30 mouse cellular contexts compared by ENCODE assay signal in genomic region chr6:52294616-52295015, GRCm38 (mm10). TPM values are rescaled to one million over a fixed set of nuclear protein-coding genes. Genes with fewer than 3 reads are reported as not detected.
DNase-seq lines count a peak whose midpoint lies in the region; ATAC-seq and TF ChIP-seq lines count a peak whose summit lies in the region.
"Had no signal": no experiment of that assay in that cellular context is flagged by ENCODE, and none has a peak within 500 bp of the region (broad histone marks: within the 10 kb centered on the region; RNA-seq: fewer than 3 reads in every experiment).

No protein-coding gene starts in this region.

- no peak overlapping the region for H3K4me3 ChIP-seq in kidney, adult 2 months (ENCODE audit: insufficient read depth, low read depth, low read length)
- H3K4me3 ChIP-seq in forebrain, embryonic 13.5 days, result no peak overlapping the region
- H3K4me3 ChIP-seq: embryonic facial prominence, embryonic 13.5 days; embryonic facial prominence, embryonic 15.5 days; erythroblast, embryonic 14.5 days had no signal

- TF ChIP-seq CTCF in kidney, adult 2 months (conservative IDR thresholded peaks at IDR 0.05; ENCODE audit: insufficient read depth, insufficient read length, low read depth, low read length), result no peak

- no peak for ATAC-seq in forebrain, embryonic 13.5 days
- ATAC-seq: forebrain, embryonic 14.5 days; forebrain, embryonic 16.5 days had no signal

- no peak overlapping the region for H3K27ac ChIP-seq in kidney, adult 2 months (ENCODE audit: insufficient read depth, low read depth, low read length)
- no peak overlapping the region for H3K27ac ChIP-seq in forebrain, embryonic 13.5 days
- H3K27ac ChIP-seq: embryonic facial prominence, embryonic 13.5 days; embryonic facial prominence, embryonic 15.5 days had no signal

- H3K9ac ChIP-seq in forebrain, embryonic 13.5 days, result no peak overlapping the region
- H3K9ac ChIP-seq: embryonic facial prominence, embryonic 13.5 days; embryonic facial prominence, embryonic 15.5 days had no signal

- H3K9me3 ChIP-seq in forebrain, embryonic 13.5 days (replicated peaks), result no peaks in the 10 kb centered on the region
- H3K9me3 ChIP-seq: embryonic facial prominence, embryonic 13.5 days; embryonic facial prominence, embryonic 15.5 days; G1E had no signal

- 42% methylated on average over 6 of the region's 6 CpGs for WGBS in kidney, adult 2 months
- 66% methylated on average over 6 of the region's 6 CpGs for WGBS in forebrain, embryonic 13.5 days

- H3K36me3 ChIP-seq in kidney, adult 2 months (ENCODE audit: control insufficient read depth, insufficient read depth, low read length), result no peaks in the 10 kb centered on the region
- no peaks in the 10 kb centered on the region for H3K36me3 ChIP-seq in forebrain, embryonic 13.5 days (ENCODE audit: poor library complexity, severe bottlenecking)
- H3K36me3 ChIP-seq: embryonic facial prominence, embryonic 13.5 days; embryonic facial prominence, embryonic 15.5 days; G1E had no signal

- peaks cover 9% of the 10 kb centered on the region; the same call in 1 of the 2 replicates for H3K27me3 ChIP-seq in kidney, adult 2 months (replicated peaks; ENCODE audit: control insufficient read depth, insufficient read depth, low read length)
- peaks cover 91% of the 10 kb centered on the region for H3K27me3 ChIP-seq in forebrain, embryonic 13.5 days

- DNase-seq in kidney, adult 2 months, result peak; percentile 57
- DNase-seq in kidney, postnatal 14 days, result no peak
- DNase-seq in kidney, adult 9 months, result peak; percentile 63
- no peak for DNase-seq in kidney, adult 18-20 months
- DNase-seq in NIH3T3 (ENCODE audit: low read depth), result peak; percentile 45
- DNase-seq in fibroblast of lung, adult 2 months (ENCODE audit: low read depth), result peak; percentile 27
- no peak for DNase-seq in adrenal gland, postnatal 25 days
- DNase-seq: adrenal gland, adult 8-10 months; adrenal gland, postnatal 14 days; cerebellum, adult 11 months; cerebellum, adult 18-20 months; cerebellum, adult 8-10 months; cerebellum, adult 9-11 months; cerebellum, postnatal 14 days; cerebellum, postnatal 36 days; embryo, embryonic 11 days had no signal

- no peak overlapping the region for H3K4me2 ChIP-seq in forebrain, embryonic 13.5 days
- H3K4me2 ChIP-seq: embryonic facial prominence, embryonic 13.5 days; embryonic facial prominence, embryonic 15.5 days had no signal

- TF ChIP-seq POLR2A in kidney, adult 2 months (IDR thresholded peaks at IDR 0.05; ENCODE audit: low read depth, low read length), result no peak

- peaks cover 6% of the 10 kb centered on the region for H3K4me1 ChIP-seq in kidney, adult 2 months (ENCODE audit: control insufficient read depth, insufficient read depth, low read length)
- H3K4me1 ChIP-seq in forebrain, embryonic 13.5 days, result peaks cover 6% of the 10 kb centered on the region; the same call in 1 of the 2 replicates

RNA-seq across cellular contexts. Expression of gene Evx1, which starts 18.7 kb away (rescaled TPM):
- not detected in 2 replicates for polyA plus RNA-seq in kidney, adult 2 months (2012; rRNA removed)
- total RNA-seq in adrenal gland, postnatal 25 days (2021), result not detected in 2 replicates
- not detected in 2 replicates for polyA plus RNA-seq in forebrain, embryonic 13.5 days (2015; fragmentation: Nextera tagmentation; extraction: Ambion mirVana)
- total RNA-seq: adrenal gland, adult 18-20 months; adrenal gland, adult 8-10 months; adrenal gland, postnatal 14 days; adrenal gland, postnatal 4 days; common myeloid progenitor, adult 5-6 weeks; G1E had no signal
- polyA plus RNA-seq: C2C12; embryonic facial prominence, embryonic 13.5 days; embryonic facial prominence, embryonic 15.5 days; erythroblast, embryonic 14.5 days; forebrain, embryonic 11.5 days; forebrain, embryonic 14.5 days; forebrain, embryonic 16.5 days; G1E had no signal

RNA-seq across cellular contexts. Expression of gene Hoxa13, which starts 33.9 kb away (rescaled TPM):
- polyA plus RNA-seq in kidney, adult 2 months (2012; rRNA removed), result not detected in 2 replicates
- total RNA-seq in adrenal gland, postnatal 25 days (2021), result not detected in 2 replicates
- not detected in 2 replicates for polyA plus RNA-seq in forebrain, embryonic 13.5 days (2015; fragmentation: Nextera tagmentation; extraction: Ambion mirVana)
- total RNA-seq: adrenal gland, adult 18-20 months; adrenal gland, adult 8-10 months; adrenal gland, postnatal 14 days; adrenal gland, postnatal 4 days; common myeloid progenitor, adult 5-6 weeks; G1E had no signal
- polyA plus RNA-seq: brain, embryonic 14.5 days; embryonic facial prominence, embryonic 11.5 days; embryonic facial prominence, embryonic 13.5 days; erythroblast, embryonic 14.5 days; forebrain, embryonic 11.5 days; forebrain, embryonic 14.5 days; forebrain, embryonic 16.5 days; G1E had no signal

RNA-seq across cellular contexts. Expression of gene Hoxa11, which starts 49.0 kb away (rescaled TPM):
- polyA plus RNA-seq in kidney, adult 2 months (2012; rRNA removed), result 3.7 TPM in 2 replicates
- total RNA-seq in adrenal gland, postnatal 25 days (2021), result not detected in 2 replicates
- polyA plus RNA-seq in forebrain, embryonic 13.5 days (2015; fragmentation: Nextera tagmentation; extraction: Ambion mirVana), result 0.12 TPM in 1 of 2 replicates, not detected in the other
- total RNA-seq: adrenal gland, adult 18-20 months; adrenal gland, adult 8-10 months; adrenal gland, postnatal 14 days; common myeloid progenitor, adult 5-6 weeks; G1E had no signal
- polyA plus RNA-seq: brain, embryonic 14.5 days; embryonic facial prominence, embryonic 11.5 days; embryonic facial prominence, embryonic 13.5 days; embryonic facial prominence, embryonic 15.5 days; erythroblast, embryonic 14.5 days; forebrain, embryonic 11.5 days; forebrain, embryonic 14.5 days; forebrain, embryonic 16.5 days; G1E had no signal

RNA-seq across cellular contexts. Expression of gene Hoxa10, which starts 54.0 kb away (rescaled TPM):
- polyA plus RNA-seq in kidney, adult 2 months (2012; rRNA removed), result 34.0 and 34.4 TPM in 2 replicates
- 0.62 TPM in 1 of 2 replicates, not detected in the other for total RNA-seq in adrenal gland, postnatal 25 days (2021)
- 0.09 TPM in 1 of 2 replicates, not detected in the other for polyA plus RNA-seq in forebrain, embryonic 13.5 days (2015; fragmentation: Nextera tagmentation; extraction: Ambion mirVana)
- polyA plus RNA-seq: embryonic facial prominence, embryonic 11.5 days; embryonic facial prominence, embryonic 15.5 days; erythroblast, embryonic 14.5 days; forebrain, embryonic 11.5 days; forebrain, embryonic 14.5 days; forebrain, embryonic 16.5 days; G1E had no signal

Comparison
In these comparisons a context has a peak if more than half of its experiments do, and no peak if none do; other contexts are left out.
1. DNase-seq: peak in kidney, adult 2 months (single experiment), kidney, adult 9 months (single experiment), NIH3T3 (single experiment) and fibroblast of lung, adult 2 months (single experiment); none in kidney, postnatal 14 days (single experiment), kidney, adult 18-20 months (single experiment) and adrenal gland, postnatal 25 days (single experiment).